Mouse (Mus musculus): Measurements from ENCODE around the gene Mical1. TPM values are rescaled to one million over a fixed set of nuclear protein-coding genes. Genes with fewer than 3 reads are reported as not detected.
A peak's percentile ranks its signal among the peaks of the same experiment; 100 is the strongest.
"Not testable (repeated sequence)": the region's sequence is repeated elsewhere in the genome, so short reads cannot be mapped to it uniquely, and the experiment has no call there.

Gene Mical1
- polyA plus RNA-seq, 1 experiment = 4.8 TPM

DNA sequence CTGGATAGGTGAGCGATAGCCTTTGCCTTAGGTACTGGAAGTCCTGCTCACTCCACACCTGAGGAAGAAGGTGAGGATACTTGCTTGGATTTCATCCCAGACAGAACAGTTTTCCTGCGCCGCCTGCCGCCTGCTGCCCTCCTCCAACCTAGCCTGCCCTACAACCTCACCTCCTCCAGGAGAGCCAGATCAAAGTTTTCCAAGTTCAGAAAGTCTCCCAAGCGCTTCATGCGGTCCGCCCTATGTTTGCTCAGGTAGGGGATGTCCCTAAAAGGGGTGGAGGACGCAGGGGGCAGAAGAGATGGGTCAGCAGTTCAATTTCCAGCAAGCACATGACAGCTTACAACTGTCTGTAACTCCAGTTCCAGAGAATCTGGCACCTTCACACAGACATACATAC lies 13.2 kb downstream of the Mical1 start:
- Histone ChIP-seq H3K27ac (replicated peaks; ENCODE audit: low read depth, low read length) (no peak overlapping the region), H3K4me1 (ENCODE audit: control insufficient read depth, insufficient read depth, insufficient read length, low read length) (peaks cover 9% of the 10 kb centered on the region)

DNA sequence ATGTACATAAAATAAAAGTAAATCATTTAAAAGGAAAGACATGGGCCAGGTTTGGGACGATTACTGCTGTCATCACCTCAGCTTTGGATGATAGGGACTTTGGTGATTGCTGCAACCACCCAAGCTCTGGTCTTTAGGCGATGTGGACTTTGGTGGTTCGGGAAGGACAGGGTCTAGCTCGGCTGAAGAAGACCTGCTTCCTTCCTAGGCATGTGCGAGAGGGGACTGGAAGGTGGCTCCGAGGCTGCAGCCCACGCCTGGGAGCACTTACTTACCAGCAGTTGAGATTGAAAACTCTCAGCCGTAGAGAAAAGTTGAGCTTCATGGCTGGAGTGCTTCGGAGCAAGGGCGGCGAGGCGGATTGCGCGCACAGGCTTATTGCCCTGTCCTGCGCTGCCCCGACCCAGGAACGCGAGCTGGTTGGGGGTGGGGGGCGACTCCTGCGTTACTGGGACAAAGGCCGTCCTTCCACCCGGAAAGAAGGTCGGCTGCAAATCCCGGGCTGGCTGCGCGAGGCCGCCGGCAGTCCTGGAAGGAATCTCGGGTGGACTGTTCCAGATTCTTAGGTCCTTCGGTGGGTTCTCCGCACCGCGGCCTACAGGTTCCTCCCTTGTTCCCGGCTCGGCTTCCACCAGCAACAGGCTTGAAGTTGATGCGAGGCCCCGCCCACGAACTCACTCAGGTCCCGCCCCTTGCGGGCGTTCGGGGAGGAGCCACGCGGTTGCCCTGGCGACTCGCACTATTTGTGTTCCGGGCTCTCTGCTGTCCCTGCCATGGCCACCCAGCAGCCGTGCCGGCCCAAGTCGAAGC lies 13.8 kb downstream of the Mical1 start, which contains the start of the genes Smpd2 and Ppil6:
TSS of gene Smpd2 (minus strand) at position 662 of the 810 bp plus-strand sequence.
TSS of gene Ppil6 (plus strand) at position 732 of the 810 bp plus-strand sequence.
- 0 out of 2 replicates have a peak within 1 kb of the TSS, but pooled peaks have one; percentile 25 for H3K27ac ChIP-seq (replicated peaks; ENCODE audit: low read depth, low read length)
- H3K4me1 ChIP-seq (ENCODE audit: control insufficient read depth, insufficient read depth, insufficient read length, low read length) = peaks cover 9% of the 10 kb centered on the region
- H3K4me3 ChIP-seq (ENCODE audit: insufficient read depth, low read depth, low read length) = peak within 1 kb of the TSS; percentile 70

More for the DNA sequence above, 13.2 kb downstream of the Mical1 start:
- H3K4me3 ChIP-seq (ENCODE audit: insufficient read depth, low read depth, low read length) = peak overlapping the region; percentile 70

DNA sequence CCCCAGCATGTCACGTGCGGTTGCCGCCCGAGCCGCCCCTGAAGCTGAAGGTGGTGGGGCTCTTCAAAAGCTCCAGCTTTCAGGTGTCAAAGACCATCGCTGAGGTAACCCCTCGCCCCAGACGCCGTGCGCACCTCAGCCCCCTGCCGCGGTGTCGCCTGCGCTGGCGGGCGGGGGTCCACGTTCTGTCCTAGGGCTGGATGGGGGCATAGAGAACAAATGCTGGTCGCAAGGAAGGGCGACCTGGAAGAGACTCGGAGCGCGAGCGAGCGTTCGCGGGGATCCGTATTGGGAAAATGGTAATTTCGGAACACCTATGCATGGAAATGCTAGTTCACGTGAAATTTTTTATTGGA lies 14.4 kb downstream of the Mical1 start:
- Histone ChIP-seq H3K4me1 (ENCODE audit: control insufficient read depth, insufficient read depth, insufficient read length, low read length) (peaks cover 9% of the 10 kb centered on the region), H3K4me3 (ENCODE audit: insufficient read depth, low read depth, low read length) (peak overlapping the region; percentile 70), H3K27ac (replicated peaks; ENCODE audit: low read depth, low read length) (no peak overlapping the region)

DNA sequence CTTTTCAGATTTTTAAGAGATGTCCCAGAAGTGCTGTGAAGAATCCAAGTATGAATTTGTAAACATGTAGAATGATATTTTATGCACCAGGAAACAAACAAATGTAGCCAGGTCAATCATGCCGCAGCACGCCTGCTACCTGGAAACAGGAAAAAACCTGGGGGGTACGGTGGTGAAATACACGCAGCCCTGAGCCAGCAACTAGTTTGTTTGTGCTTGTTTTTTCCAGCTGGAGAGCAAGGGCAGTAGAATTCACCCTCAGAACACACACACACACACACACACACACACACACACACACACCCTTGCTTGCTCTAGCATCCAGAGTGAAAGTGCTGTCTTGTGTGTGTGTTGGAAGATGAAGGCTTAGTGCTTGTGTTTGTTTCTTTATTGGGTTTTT lies 15.0 kb downstream of the Mical1 start:
- no peak overlapping the region for H3K27ac ChIP-seq (replicated peaks; ENCODE audit: low read depth, low read length)
- H3K4me3 ChIP-seq (ENCODE audit: insufficient read depth, low read depth, low read length) = no peak overlapping the region

DNA sequence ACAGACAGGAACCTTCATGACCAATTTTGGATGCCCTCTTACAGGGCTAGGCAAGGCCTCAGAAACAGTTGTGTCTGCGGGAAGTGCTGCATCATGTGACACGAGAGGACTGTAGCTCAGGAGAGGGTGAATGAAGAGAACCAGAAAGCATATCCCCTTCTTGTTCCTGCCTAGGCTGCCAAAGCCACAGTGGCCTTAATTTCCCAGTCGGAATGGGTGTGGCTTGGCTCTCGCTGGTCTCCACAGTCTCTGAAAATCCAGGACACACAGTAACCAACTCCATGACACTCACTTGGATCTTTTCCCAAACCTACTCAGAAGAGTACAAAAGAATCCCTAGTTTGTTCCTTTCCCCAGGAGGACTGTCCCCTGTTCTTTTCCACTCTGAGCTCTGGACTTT lies 24.8 kb downstream of the Mical1 start:
- Histone ChIP-seq H3K4me3 (ENCODE audit: insufficient read depth, low read depth, low read length) (no peak overlapping the region), H3K27ac (replicated peaks; ENCODE audit: low read depth, low read length) (no peak overlapping the region), H3K4me1 (ENCODE audit: control insufficient read depth, insufficient read depth, insufficient read length, low read length) (no peaks in the 10 kb centered on the region; the same call in 1 of the 2 replicates)

More for the DNA sequence above, 15.0 kb downstream of the Mical1 start:
- peaks cover 9% of the 10 kb centered on the region for H3K4me1 ChIP-seq (ENCODE audit: control insufficient read depth, insufficient read depth, insufficient read length, low read length)

DNA sequence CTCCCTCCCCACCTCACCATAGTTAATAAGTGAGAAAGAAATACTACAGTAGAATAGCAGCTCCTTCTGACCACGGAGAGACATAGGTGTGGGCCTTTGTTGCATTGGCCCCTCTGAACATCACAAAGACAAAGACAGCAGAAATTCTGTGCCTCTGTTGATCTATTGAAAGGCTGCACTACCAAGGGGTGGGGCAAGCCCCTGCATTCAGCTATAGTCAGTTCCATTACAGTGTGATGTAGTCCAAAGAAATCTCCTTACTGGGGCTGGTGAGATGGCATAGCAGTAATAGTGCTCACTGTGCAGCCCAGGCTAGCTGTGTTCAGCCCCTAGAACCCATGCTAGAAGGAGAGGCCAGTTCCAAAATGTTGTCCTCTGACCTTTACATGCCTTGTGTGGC lies 28.9 kb downstream of the Mical1 start:
- Histone ChIP-seq H3K27ac (replicated peaks; ENCODE audit: low read depth, low read length) (no peak overlapping the region), H3K4me1 (ENCODE audit: control insufficient read depth, insufficient read depth, insufficient read length, low read length) (no peaks in the 10 kb centered on the region; the same call in 1 of the 2 replicates), H3K4me3 (ENCODE audit: insufficient read depth, low read depth, low read length) (no peak overlapping the region)

DNA sequence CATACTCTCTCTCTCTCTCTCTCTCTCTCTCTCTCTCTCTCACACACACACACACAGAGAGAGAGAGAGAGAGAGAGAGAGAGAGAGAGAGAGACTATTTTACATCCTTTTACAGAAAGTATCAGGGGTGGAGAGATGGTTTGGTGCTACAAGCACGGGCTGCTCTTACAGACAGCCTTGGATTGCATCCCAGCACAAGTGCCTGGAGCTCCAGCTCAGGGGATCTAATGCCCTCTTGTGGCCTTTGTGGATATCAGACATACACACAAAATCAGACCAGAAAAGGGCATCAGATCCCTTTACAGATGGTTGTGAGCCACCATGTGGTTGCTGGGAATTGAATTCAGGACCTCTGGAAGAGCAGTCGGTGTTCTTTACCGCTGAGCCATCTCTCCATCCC lies 29.3 kb downstream of the Mical1 start:
- H3K4me1 ChIP-seq (ENCODE audit: control insufficient read depth, insufficient read depth, insufficient read length, low read length); H3K4me3 ChIP-seq (ENCODE audit: insufficient read depth, low read depth, low read length); H3K27ac ChIP-seq (replicated peaks; ENCODE audit: low read depth, low read length): not testable (repeated sequence)

DNA sequence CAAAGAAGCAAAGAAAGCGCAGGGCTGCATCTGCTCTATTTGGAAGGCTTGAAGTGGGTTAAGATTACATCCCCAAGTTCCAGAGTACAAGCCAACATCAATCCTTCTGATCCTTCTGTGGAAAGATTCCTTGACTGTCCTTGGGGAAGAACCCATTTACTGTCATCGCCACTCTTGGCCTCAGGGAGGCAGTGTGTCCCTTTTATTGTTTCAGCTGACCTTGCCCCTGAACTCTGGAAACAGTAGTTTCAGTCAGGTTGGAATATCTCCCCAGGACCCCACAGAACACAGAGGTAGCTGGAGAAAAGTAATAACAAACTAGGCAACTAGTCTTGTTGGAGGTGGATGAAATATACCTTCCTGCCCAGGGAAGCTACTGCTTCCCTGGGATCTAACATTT lies 33.0 kb downstream of the Mical1 start:
- H3K4me1 ChIP-seq (ENCODE audit: control insufficient read depth, insufficient read depth, insufficient read length, low read length) = no peaks in the 10 kb centered on the region
- no peak overlapping the region for H3K4me3 ChIP-seq (ENCODE audit: insufficient read depth, low read depth, low read length)
- H3K27ac ChIP-seq (replicated peaks; ENCODE audit: low read depth, low read length) = no peak overlapping the region

DNA sequence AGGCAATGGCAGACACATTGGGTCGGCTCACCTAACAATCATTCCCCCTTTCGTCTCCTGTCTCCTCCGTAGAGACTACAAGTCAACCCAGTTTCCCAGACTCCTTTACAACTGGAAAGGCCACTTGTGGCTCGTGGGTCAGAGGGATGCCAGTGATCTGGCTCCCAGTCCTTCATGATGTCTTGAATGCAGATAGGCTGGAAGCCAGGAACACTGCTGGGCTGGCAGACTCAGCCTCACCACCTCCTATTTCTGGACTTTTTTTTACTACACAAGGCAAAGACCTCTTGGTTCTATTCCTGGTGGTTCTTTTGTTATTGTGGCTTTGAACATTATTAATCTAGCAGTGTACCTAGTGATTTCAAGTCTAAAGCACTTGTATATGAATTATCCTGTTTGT lies 38.2 kb downstream of the Mical1 start:
- H3K4me1 ChIP-seq (ENCODE audit: control insufficient read depth, insufficient read depth, insufficient read length, low read length) = no peaks in the 10 kb centered on the region
- H3K4me3 ChIP-seq (ENCODE audit: insufficient read depth, low read depth, low read length) = no peak overlapping the region
- H3K27ac ChIP-seq (replicated peaks; ENCODE audit: low read depth, low read length) = no peak overlapping the region

DNA sequence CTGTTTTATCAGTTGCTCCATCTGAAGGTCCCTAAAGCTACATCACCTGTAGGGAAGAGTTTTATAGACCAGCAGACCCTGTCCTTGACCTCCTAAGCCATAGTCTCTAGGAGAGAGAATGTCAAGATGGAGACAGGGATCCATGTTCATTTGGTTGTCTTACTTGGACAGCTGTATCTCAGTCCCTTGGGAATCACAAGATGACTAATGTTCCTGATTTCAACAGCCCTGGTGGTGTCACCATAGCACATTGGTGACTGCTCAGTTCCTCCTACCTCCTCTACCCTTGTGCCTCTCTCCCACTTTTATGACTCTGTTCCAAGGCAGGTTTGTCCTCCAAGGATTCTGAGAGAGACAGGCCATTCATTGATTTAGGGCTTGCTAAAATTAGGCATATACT lies 38.8 kb downstream of the Mical1 start:
- Histone ChIP-seq H3K4me1 (ENCODE audit: control insufficient read depth, insufficient read depth, insufficient read length, low read length) (no peaks in the 10 kb centered on the region), H3K4me3 (ENCODE audit: insufficient read depth, low read depth, low read length) (no peak overlapping the region), H3K27ac (replicated peaks; ENCODE audit: low read depth, low read length) (no peak overlapping the region)

DNA sequence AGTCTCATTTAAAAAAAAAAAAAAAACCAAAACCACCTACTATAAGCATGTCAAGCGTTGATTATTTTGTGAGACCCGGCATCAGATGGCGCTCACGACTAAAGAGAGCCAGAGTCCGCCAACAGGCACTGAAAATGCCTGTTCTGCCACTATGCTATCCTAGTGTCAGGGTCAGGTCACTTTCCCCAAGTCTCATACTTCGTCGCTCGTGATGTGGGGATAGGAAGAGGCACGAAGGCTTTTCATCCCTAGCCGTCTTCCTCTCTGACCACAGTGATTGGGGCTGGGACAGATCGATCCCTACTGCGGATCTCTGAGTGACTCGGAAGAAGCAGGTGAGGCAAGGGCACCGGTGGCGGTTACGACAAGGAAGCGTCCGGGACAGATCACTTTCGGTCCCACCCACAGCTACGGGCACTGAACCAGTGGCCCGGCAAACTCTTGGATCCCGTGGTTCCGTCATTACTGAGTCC lies 42.4 kb downstream of the Mical1 start:
- Histone ChIP-seq H3K4me1 (ENCODE audit: control insufficient read depth, insufficient read depth, insufficient read length, low read length) (peaks cover 11% of the 10 kb centered on the region), H3K4me3 (ENCODE audit: insufficient read depth, low read depth, low read length) (peak overlapping the region; percentile 74), H3K27ac (replicated peaks; ENCODE audit: low read depth, low read length) (peak overlapping the region; percentile 85)

DNA sequence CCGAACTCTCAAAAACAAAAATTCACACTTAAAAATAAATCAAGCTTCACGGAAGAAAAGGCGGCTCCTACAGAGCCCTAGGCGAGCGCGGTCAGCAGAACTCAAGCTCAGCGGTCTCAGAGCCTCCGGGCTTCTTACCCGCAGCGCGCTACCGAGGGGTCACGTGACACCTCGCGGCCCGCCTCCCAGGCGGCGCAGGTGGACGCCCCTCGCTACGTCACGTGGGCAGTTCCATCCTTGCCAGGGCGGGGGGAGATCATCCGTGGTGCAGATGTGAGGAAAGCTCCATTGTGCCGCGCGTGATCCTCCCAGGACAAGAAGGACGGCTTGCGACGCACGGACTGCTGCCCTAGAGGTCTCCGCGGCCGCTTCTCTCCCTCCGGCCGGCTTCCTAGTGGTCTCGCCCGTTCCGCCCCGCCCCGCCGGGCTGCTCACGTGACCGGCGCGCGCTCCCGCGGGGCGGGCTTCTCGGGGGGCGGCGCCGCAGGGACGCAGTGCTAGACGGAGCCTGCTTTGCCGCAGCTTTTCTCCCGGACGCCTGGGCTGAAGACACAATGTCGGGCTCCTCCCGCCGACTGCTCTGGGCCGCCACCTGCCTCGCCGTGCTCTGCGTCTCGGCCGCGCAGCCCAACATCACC lies 43.0 kb downstream of the Mical1 start, which contains the start of gene Cd164:
TSS of gene Cd164 (plus strand) at position 434 of the 638 bp plus-strand sequence.
- peak within 1 kb of the TSS; percentile 100 for H3K27ac ChIP-seq (replicated peaks; ENCODE audit: low read depth, low read length)
- H3K4me3 ChIP-seq (ENCODE audit: insufficient read depth, low read depth, low read length) = peak within 1 kb of the TSS; percentile 95
- peaks cover 11% of the 10 kb centered on the region for H3K4me1 ChIP-seq (ENCODE audit: control insufficient read depth, insufficient read depth, insufficient read length, low read length)

DNA sequence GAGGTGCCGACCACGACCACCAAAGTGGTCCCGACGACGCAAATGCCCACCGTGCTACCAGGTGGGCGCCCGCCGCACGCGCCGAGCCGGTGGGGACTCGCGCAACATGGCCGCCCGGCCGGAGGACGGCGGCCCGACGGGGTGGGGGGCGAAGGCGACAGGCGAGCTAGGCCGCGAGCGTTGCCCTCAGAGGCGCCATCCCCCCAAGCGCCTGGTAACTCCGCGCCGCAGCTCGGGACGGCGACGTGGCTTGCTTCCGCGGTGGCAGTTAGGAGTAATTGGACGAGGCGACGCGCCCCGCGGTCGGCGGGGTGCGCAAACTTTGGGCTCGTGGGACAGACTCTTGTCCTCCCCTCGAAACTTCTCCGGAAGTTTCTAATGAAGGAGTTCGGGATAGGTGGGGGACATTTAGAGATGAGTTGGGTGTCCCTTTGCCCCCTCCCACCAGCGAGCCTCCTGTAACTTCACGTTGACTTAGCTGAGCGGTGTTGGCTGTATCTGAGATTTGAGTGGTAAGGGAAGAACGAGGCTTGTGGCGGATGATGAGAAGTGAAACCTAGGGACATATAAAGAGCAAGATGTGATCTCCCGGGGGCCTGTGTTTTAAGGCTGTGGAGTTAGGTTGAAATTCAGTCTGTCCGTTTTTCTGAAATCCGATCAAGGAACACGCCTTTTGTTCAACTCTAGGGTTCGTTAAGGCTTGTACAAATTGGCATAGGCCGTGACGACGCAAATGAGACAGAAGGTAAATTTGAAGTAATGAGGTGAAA lies 43.7 kb downstream of the Mical1 start:
- Histone ChIP-seq H3K4me1 (ENCODE audit: control insufficient read depth, insufficient read depth, insufficient read length, low read length) (peaks cover 11% of the 10 kb centered on the region), H3K27ac (replicated peaks; ENCODE audit: low read depth, low read length) (peak overlapping the region; percentile 93), H3K4me3 (ENCODE audit: insufficient read depth, low read depth, low read length) (peak overlapping the region; percentile 95)

DNA sequence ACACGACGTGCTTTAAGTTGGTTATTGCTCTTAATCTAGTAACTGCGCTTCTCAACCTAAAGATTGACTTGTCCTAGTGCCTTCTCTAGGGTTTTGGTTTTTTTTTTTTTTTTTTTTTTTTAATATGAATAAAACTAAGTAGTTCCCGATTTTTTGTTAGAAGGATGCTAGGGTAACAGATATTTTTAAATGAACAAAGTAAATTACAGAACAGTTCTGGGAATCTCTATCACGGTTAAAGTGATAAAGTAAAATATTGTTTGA lies 44.2 kb downstream of the Mical1 start:
- peaks cover 11% of the 10 kb centered on the region for H3K4me1 ChIP-seq (ENCODE audit: control insufficient read depth, insufficient read depth, insufficient read length, low read length)
- H3K27ac ChIP-seq (replicated peaks; ENCODE audit: low read depth, low read length) = peak overlapping the region; percentile 93
- peak overlapping the region; percentile 95 for H3K4me3 ChIP-seq (ENCODE audit: insufficient read depth, low read depth, low read length)

DNA sequence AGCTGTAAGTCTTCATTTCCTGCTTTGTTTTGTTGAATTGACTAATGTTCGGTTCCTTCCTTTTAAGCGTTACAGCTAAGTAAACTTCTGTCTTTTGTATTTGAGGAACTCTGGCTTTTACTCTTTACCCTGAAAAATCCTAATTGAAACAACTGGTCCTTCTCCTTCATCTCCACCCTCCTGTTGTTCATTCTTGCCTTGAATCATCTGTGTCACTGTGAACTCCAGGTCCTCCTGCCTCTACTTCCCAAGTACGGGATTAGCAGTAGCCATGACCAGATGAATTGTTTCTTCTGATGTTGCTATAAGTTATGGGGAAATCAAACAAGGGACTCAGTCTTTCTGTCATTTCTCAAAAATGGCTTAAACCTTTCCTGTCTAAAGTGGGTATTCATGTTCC lies 47.3 kb downstream of the Mical1 start:
- H3K4me3 ChIP-seq (ENCODE audit: insufficient read depth, low read depth, low read length) = no peak overlapping the region
- 0 out of 2 replicates have a peak overlapping the region, but pooled peaks have one; percentile 16 for H3K27ac ChIP-seq (replicated peaks; ENCODE audit: low read depth, low read length)
- H3K4me1 ChIP-seq (ENCODE audit: control insufficient read depth, insufficient read depth, insufficient read length, low read length) = peaks cover 11% of the 10 kb centered on the region
